Mouse (Mus musculus): ENCODE results near the gene Trim69.

GRCm38 (mm10) chr2:122171292-122171691, 10.8 kb downstream of the Trim69 start:
- TF ChIP-seq CTCF (IDR thresholded peaks at IDR 0.05; ENCODE audit: extremely low read depth, insufficient read depth, insufficient read length, insufficient replicate concordance), result no peak
- no peak for TF ChIP-seq POLR2A (IDR thresholded peaks at IDR 0.05; ENCODE audit: low read depth, low read length)

Measured in spleen, adult 2 months (tissue).